Mouse (Mus musculus) midbrain, embryonic 11.5 days (tissue): ENCODE measurements around the gene Khdc1a. TPM values are rescaled to one million over a fixed set of nuclear protein-coding genes. Genes with fewer than 3 reads are reported as not detected.
"Not testable (repeated sequence)": the region's sequence is repeated elsewhere in the genome, so short reads cannot be mapped to it uniquely, and the experiment has no call there.

ENCODE experiments used
- ATAC-seq: fragments of 200-750 bp; cut with Nextera tagmentation; 2 replicates; pipeline ENCODE4 v1.8.0; 2017; ENCODE audit warnings: moderate TSS enrichment, moderate library complexity; ENCODE audit not compliant: low FRiP score
- DNase-seq: peaks from one replicate; pipeline ENCODE4 v3.0.0; 2015; ENCODE audit warnings: low spot score; ENCODE audit errors: missing footprints
- H3K27ac ChIP-seq: fragments of 300-500 bp; sonication (generic); 2 replicates; pipeline ENCODE4 v1.5.1; 2014; ENCODE audit warnings: low read depth, low read length
- H3K27me3 ChIP-seq: fragments of 300-500 bp; sonication (generic); 2 replicates; pipeline ENCODE4 v1.6.1; 2014; ENCODE audit warnings: mild to moderate bottlenecking, low read length, moderate library complexity, mixed read lengths; ENCODE audit not compliant: control insufficient read depth, insufficient read depth
- H3K36me3 ChIP-seq: fragments of 300-500 bp; sonication (generic); 2 replicates; pipeline ENCODE4 v1.6.1; 2014; ENCODE audit warnings: mild to moderate bottlenecking, low read length, moderate library complexity, mixed read lengths; ENCODE audit not compliant: control insufficient read depth, insufficient read depth
- H3K4me1 ChIP-seq: fragments of 300-500 bp; sonication (generic); 2 replicates; pipeline ENCODE4 v1.6.1; 2014; ENCODE audit warnings: low read length; ENCODE audit not compliant: control insufficient read depth, insufficient read depth
- H3K4me2 ChIP-seq: fragments of 300-500 bp; sonication (generic); 2 replicates; pipeline ENCODE4 v1.6.1; 2014; ENCODE audit warnings: mild to moderate bottlenecking, moderate library complexity
- H3K4me3 ChIP-seq: fragments of 300-500 bp; sonication (generic); 2 replicates; pipeline ENCODE4 v1.5.1; 2014; ENCODE audit warnings: low read depth, low read length
- H3K9ac ChIP-seq: fragments of 300-500 bp; sonication (generic); 2 replicates; pipeline ENCODE4 v1.6.1; 2014; ENCODE audit warnings: low read length
- H3K9me3 ChIP-seq: fragments of 300-500 bp; sonication (generic); 2 replicates; pipeline ENCODE4 v1.6.1; 2016; ENCODE audit warnings: low read length; ENCODE audit not compliant: control insufficient read depth
- WGBS: fragments of 180-500 bp; shearing (Covaris S2); extraction: QIAGEN DNeasy Blood & Tissue Kit; methylation state at CpG from one replicate; pipeline ENCODE4 v1.1.7; 2014; 5-methylcytosine and 5-hydroxymethylcytosine counted together
- polyA plus RNA-seq: library from polyadenylated mRNA; unstranded; fragments of >200 nt; fragmentation: Nextera tagmentation; extraction: Ambion mirVana; gene quantifications from 2 replicates; pipeline ENCODE4 v1.2.1, GENCODE M21; 2014

Khdc1a gene
- polyA plus RNA-seq, 1 experiment from 2014 or later = not detected

GRCm38 (mm10) chr1:21320271-21320670 lies 29.2 kb upstream of the Khdc1a start:
- not testable (repeated sequence) for ATAC-seq, H3K36me3 ChIP-seq, H3K27me3 ChIP-seq, H3K4me1 ChIP-seq, H3K9me3 ChIP-seq, DNase-seq, H3K27ac ChIP-seq, H3K9ac ChIP-seq, H3K4me2 ChIP-seq, H3K4me3 ChIP-seq
- 91% methylated on average over 5 of the region's 5 CpGs for WGBS

- Histone ChIP-seq H3K36me3 (no peaks in the 10 kb centered on the region), H3K9me3 (peaks cover 2% of the 10 kb centered on the region; the same call in 1 of the 2 replicates), H3K4me2 (no peak overlapping the region), H3K27me3 (no peaks in the 10 kb centered on the region), H3K9ac (no peak overlapping the region), H3K4me1 (no peaks in the 10 kb centered on the region; the same call in 1 of the 2 replicates), H3K4me3 (no peak overlapping the region), H3K27ac (no peak overlapping the region)
- ATAC-seq (no peak), DNase-seq (no peak)
- 96% methylated on average over 1 of the region's 1 CpGs for WGBS
Observed at GRCm38 (mm10) chr1:21321656-21322055, 27.8 kb upstream of the Khdc1a start.

- no peak for DNase-seq
- H3K27ac ChIP-seq = no peak overlapping the region
- ATAC-seq = no peak
- H3K36me3 ChIP-seq = no peaks in the 10 kb centered on the region
- H3K9ac ChIP-seq = no peak overlapping the region
- H3K27me3 ChIP-seq = no peaks in the 10 kb centered on the region
- no peak overlapping the region for H3K4me3 ChIP-seq
- 47% methylated on average over 1 of the region's 1 CpGs for WGBS
- peaks cover 2% of the 10 kb centered on the region; the same call in 1 of the 2 replicates for H3K9me3 ChIP-seq
- H3K4me2 ChIP-seq = no peak overlapping the region
- H3K4me1 ChIP-seq = no peaks in the 10 kb centered on the region; the same call in 1 of the 2 replicates
Observed at GRCm38 (mm10) chr1:21323996-21324574, 25.4 kb upstream of the Khdc1a start.

- Histone ChIP-seq H3K27me3 (no peaks in the 10 kb centered on the region), H3K9me3 (peaks cover 2% of the 10 kb centered on the region; the same call in 1 of the 2 replicates), H3K4me3 (no peak overlapping the region), H3K4me2 (no peak overlapping the region), H3K36me3 (no peaks in the 10 kb centered on the region), H3K4me1 (no peaks in the 10 kb centered on the region; the same call in 1 of the 2 replicates), H3K27ac (no peak overlapping the region), H3K9ac (no peak overlapping the region)
- ATAC-seq (no peak), DNase-seq (no peak)
- 83% methylated on average over 1 of the region's 1 CpGs for WGBS
Observed at GRCm38 (mm10) chr1:21324633-21325032, 24.8 kb upstream of the Khdc1a start.

- Histone ChIP-seq H3K4me3 (no peak overlapping the region), H3K4me2 (no peak overlapping the region), H3K4me1 (no peaks in the 10 kb centered on the region; the same call in 1 of the 2 replicates), H3K27me3 (no peaks in the 10 kb centered on the region), H3K27ac (no peak overlapping the region), H3K9me3 (peaks cover 2% of the 10 kb centered on the region; the same call in 1 of the 2 replicates), H3K36me3 (no peaks in the 10 kb centered on the region), H3K9ac (no peak overlapping the region)
- ATAC-seq (no peak), DNase-seq (no peak)
- 89% methylated on average over 7 of the region's 7 CpGs for WGBS
Observed at GRCm38 (mm10) chr1:21326733-21327132, 22.7 kb upstream of the Khdc1a start.

- H3K9me3 ChIP-seq, H3K36me3 ChIP-seq, ATAC-seq, H3K27me3 ChIP-seq, H3K4me1 ChIP-seq, H3K27ac ChIP-seq, H3K4me2 ChIP-seq, H3K9ac ChIP-seq, H3K4me3 ChIP-seq: not testable (repeated sequence)
- DNase-seq = peak; percentile 92
Observed at GRCm38 (mm10) chr1:21331161-21331560, 18.3 kb upstream of the Khdc1a start.

GRCm38 (mm10) chr1:21333222-21333973 lies 16.0 kb upstream of the Khdc1a start:
- H3K4me2 ChIP-seq = no peak overlapping the region
- no peak overlapping the region for H3K9ac ChIP-seq
- DNase-seq (no peak), ATAC-seq (no peak)
- no peaks in the 10 kb centered on the region for H3K4me1 ChIP-seq
- H3K36me3 ChIP-seq = no peaks in the 10 kb centered on the region
- no peak overlapping the region for H3K27ac ChIP-seq
- H3K27me3 ChIP-seq = no peaks in the 10 kb centered on the region
- no peak overlapping the region for H3K4me3 ChIP-seq
- no peaks in the 10 kb centered on the region for H3K9me3 ChIP-seq
- WGBS = 89% methylated on average over 16 of the region's 16 CpGs

- Histone ChIP-seq H3K27me3 (no peaks in the 10 kb centered on the region), H3K36me3 (no peaks in the 10 kb centered on the region), H3K9me3 (no peaks in the 10 kb centered on the region), H3K27ac (no peak overlapping the region), H3K9ac (no peak overlapping the region), H3K4me1 (no peaks in the 10 kb centered on the region), H3K4me2 (no peak overlapping the region), H3K4me3 (no peak overlapping the region)
- no peak for DNase-seq
- no peak for ATAC-seq
Observed at GRCm38 (mm10) chr1:21335836-21336235, 13.6 kb upstream of the Khdc1a start.

- 100% methylated on average over 1 of the region's 1 CpGs for WGBS
- Histone ChIP-seq H3K27me3 (no peaks in the 10 kb centered on the region), H3K36me3 (no peaks in the 10 kb centered on the region), H3K4me1 (no peaks in the 10 kb centered on the region), H3K27ac (no peak overlapping the region), H3K9ac (no peak overlapping the region), H3K4me3 (no peak overlapping the region), H3K9me3 (no peaks in the 10 kb centered on the region), H3K4me2 (no peak overlapping the region)
- no peak for DNase-seq
- ATAC-seq = no peak
Observed at GRCm38 (mm10) chr1:21340745-21341144, 8.7 kb upstream of the Khdc1a start.
